In the genomic region with DNA sequence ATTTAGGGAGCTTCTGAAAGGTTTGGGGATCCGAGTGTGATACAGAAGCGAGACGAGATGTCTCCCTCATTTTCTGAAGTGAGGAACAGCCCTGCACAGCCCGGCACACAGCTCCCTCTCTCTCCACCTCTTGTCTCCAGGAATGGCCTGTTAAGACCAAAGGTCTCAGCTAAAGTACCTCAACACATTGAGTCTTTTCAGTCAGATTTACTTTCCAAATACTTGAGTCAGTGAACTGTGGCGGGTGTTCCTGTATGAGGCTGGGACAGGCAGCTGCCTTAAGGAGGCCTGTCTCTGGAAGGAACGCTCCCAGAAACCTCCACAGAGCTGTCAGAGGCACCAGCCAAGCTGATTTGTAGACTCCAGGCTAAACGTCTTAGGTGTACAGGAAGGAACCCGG, we compare ENCODE assay signal across 9 mouse cellular contexts. TPM values are rescaled to one million over a fixed set of nuclear protein-coding genes. Genes with fewer than 3 reads are reported as not detected.
DNase-seq lines count a peak whose midpoint lies in the region; ATAC-seq lines count a peak whose summit lies in the region.
"Had no signal": no experiment of that assay in that cellular context is flagged by ENCODE, and none has a peak within 500 bp of the region (broad histone marks: within the 10 kb centered on the region; RNA-seq: fewer than 3 reads in every experiment).

No protein-coding gene starts in this region.

- ATAC-seq in heart, embryonic 14.5 days (ENCODE audit: insufficient number of reproducible peaks, insufficient read depth, low FRiP score, low read depth): no peak
- ATAC-seq in forebrain, embryonic 14.5 days: no peak
- no peak for ATAC-seq in midbrain, embryonic 12.5 days (ENCODE audit: low FRiP score, low read depth)

- DNase-seq in heart, postnatal 36 days: no peak
- DNase-seq in forebrain, embryonic 14.5 days (ENCODE audit: low spot score): no peak
- DNase-seq in kidney, adult 18-20 months: peak; percentile 58
- no peak for DNase-seq in cerebellum, adult 18-20 months
- DNase-seq in thymus, adult 18-20 months: no peak
- DNase-seq in gastrocnemius, adult 8-10 months (ENCODE audit: low spot score in 2 of 2): no peak

- no peak overlapping the region for H3K27ac ChIP-seq in heart, embryonic 14.5 days (replicated peaks in 1 of 2; ENCODE audit: control insufficient read depth in 1 of 2, insufficient read depth in 1 of 2, low read depth in 2 of 2, low read length in 2 of 2)
- H3K27ac ChIP-seq in forebrain, embryonic 14.5 days (ENCODE audit: low read depth, low read length): no peak overlapping the region
- no peak overlapping the region for H3K27ac ChIP-seq in midbrain, embryonic 12.5 days (replicated peaks)

- 45% methylated on average over 8 of the region's 8 CpGs for WGBS in heart, embryonic 14.5 days
- WGBS in forebrain, embryonic 14.5 days: 18% methylated on average over 8 of the region's 8 CpGs
- 15% methylated on average over 8 of the region's 8 CpGs for WGBS in midbrain, embryonic 12.5 days

- H3K36me3 ChIP-seq in heart, embryonic 14.5 days (ENCODE audit: control insufficient read depth, insufficient read depth, low read length): peaks cover 7% of the 10 kb centered on the region; the same call in 1 of the 2 replicates
- H3K36me3 ChIP-seq in forebrain, embryonic 14.5 days (ENCODE audit: control insufficient read depth, insufficient read depth, low read length): no peaks in the 10 kb centered on the region
- H3K36me3 ChIP-seq in midbrain, embryonic 12.5 days: no peaks in the 10 kb centered on the region

- H3K4me3 ChIP-seq in heart, embryonic 14.5 days (ENCODE audit: control insufficient read depth in 1 of 2, insufficient read depth in 1 of 2, low read depth in 1 of 2, low read length in 2 of 2): peak overlapping the region in 1 of 2 experiments; percentile 42; a peak in 1 of 4 replicates
- H3K4me3 ChIP-seq in forebrain, embryonic 14.5 days (ENCODE audit: low read depth, low read length): no peak overlapping the region
- no peak overlapping the region for H3K4me3 ChIP-seq in midbrain, embryonic 12.5 days

- H3K4me1 ChIP-seq in heart, embryonic 14.5 days (ENCODE audit: control insufficient read depth in 2 of 2, insufficient read depth in 2 of 2, low read length in 2 of 2): peaks cover 11 to 22% of the 10 kb centered on the region in 2 experiments; a peak in 3 of 4 replicates
- H3K4me1 ChIP-seq in forebrain, embryonic 14.5 days (ENCODE audit: control insufficient read depth, insufficient read depth, low read length): peaks cover 22% of the 10 kb centered on the region
- H3K4me1 ChIP-seq in midbrain, embryonic 12.5 days: peaks cover 49% of the 10 kb centered on the region

- peak overlapping the region; percentile 91 for H3K4me2 ChIP-seq in heart, embryonic 14.5 days (ENCODE audit: low read length)
- peak overlapping the region; percentile 86; the same call in 1 of the 2 replicates for H3K4me2 ChIP-seq in forebrain, embryonic 14.5 days (ENCODE audit: low read length)
- H3K4me2 ChIP-seq in midbrain, embryonic 12.5 days (replicated peaks): peak overlapping the region; percentile 93; the same call in 1 of the 2 replicates

- no peaks in the 10 kb centered on the region for H3K9me3 ChIP-seq in heart, embryonic 14.5 days (ENCODE audit: control insufficient read depth, low read length)
- H3K9me3 ChIP-seq in forebrain, embryonic 14.5 days (replicated peaks; ENCODE audit: control insufficient read depth, low read length): no peaks in the 10 kb centered on the region
- H3K9me3 ChIP-seq in midbrain, embryonic 12.5 days: no peaks in the 10 kb centered on the region

- intact Hi-C loops in heart, postnatal 36 days (cut with DNase I): no loop called here

- H3K27me3 ChIP-seq in heart, embryonic 14.5 days (ENCODE audit: control insufficient read depth, insufficient read depth, low read length): peaks cover 16% of the 10 kb centered on the region
- H3K27me3 ChIP-seq in forebrain, embryonic 14.5 days (replicated peaks; ENCODE audit: control insufficient read depth, insufficient read depth, low read length): no peaks in the 10 kb centered on the region
- H3K27me3 ChIP-seq in midbrain, embryonic 12.5 days: peaks cover 47% of the 10 kb centered on the region
- H3K27me3 ChIP-seq: CH12.LX had no signal

- H3K9ac ChIP-seq in heart, embryonic 14.5 days (ENCODE audit: low read length): peak overlapping the region; percentile 64
- H3K9ac ChIP-seq in forebrain, embryonic 14.5 days (ENCODE audit: low read length): no peak overlapping the region
- H3K9ac ChIP-seq in midbrain, embryonic 12.5 days (replicated peaks): no peak overlapping the region

RNA-seq across cellular contexts. Expression of gene Kcnip2, which starts 0.9 kb away (rescaled TPM):
- 3.1 and 3.6 TPM in 2 replicates for polyA plus RNA-seq in heart, embryonic 14.5 days (2014; fragmentation: Nextera tagmentation; extraction: Ambion mirVana)
- total RNA-seq in heart, postnatal 36 days (2021): 100 to 1,000 TPM; 204 to 236 TPM
- 4.6 and 6.8 TPM in 2 replicates for polyA plus RNA-seq in forebrain, embryonic 14.5 days (2014; fragmentation: Nextera tagmentation; extraction: Ambion mirVana)
- polyA plus RNA-seq in midbrain, embryonic 12.5 days (2016; fragmentation: Nextera tagmentation; extraction: Ambion mirVana): 1.2 and 1.9 TPM in 2 replicates
- total RNA-seq in gastrocnemius, adult 8-10 months (2022): under 1 TPM; 0.39 to 0.78 (median 0.58) TPM
- total RNA-seq: CH12.LX had no signal

RNA-seq across cellular contexts. Expression of gene Mgea5, which starts 33.1 kb away (rescaled TPM):
- polyA plus RNA-seq in heart, embryonic 14.5 days (2014; fragmentation: Nextera tagmentation; extraction: Ambion mirVana): 47.0 and 47.1 TPM in 2 replicates
- 10 to 100 TPM; 74.5 to 76.1 TPM for total RNA-seq in heart, postnatal 36 days (2021)
- 70.2 and 77.0 TPM in 2 replicates for polyA plus RNA-seq in forebrain, embryonic 14.5 days (2014; fragmentation: Nextera tagmentation; extraction: Ambion mirVana)
- polyA plus RNA-seq in midbrain, embryonic 12.5 days (2016; fragmentation: Nextera tagmentation; extraction: Ambion mirVana): 115 and 123 TPM in 2 replicates
- 10 to 100 TPM; 32.7 to 43.3 (median 39.8) TPM for total RNA-seq in gastrocnemius, adult 8-10 months (2022)
